Mouse (Mus musculus): ENCODE results near the gene Aspg. TPM values are rescaled to one million over a fixed set of nuclear protein-coding genes. Genes with fewer than 3 reads are reported as not detected.

Aspg gene
- polyA plus RNA-seq, 1 experiment, result 3.2 TPM

GRCm38 (mm10) chr12:112117006-112117405 is 10.5 kb downstream of the Aspg start:
- WGBS, result 55% methylated on average over 5 of the region's 5 CpGs
- TF ChIP-seq CTCF (IDR thresholded peaks at IDR 0.05; ENCODE audit: borderline replicate concordance, insufficient read depth, low read depth, low read length), result no peak
- no peak for TF ChIP-seq POLR2A (IDR thresholded peaks at IDR 0.05; ENCODE audit: borderline replicate concordance, insufficient read depth, low read length)
- Histone ChIP-seq H3K27ac (ENCODE audit: insufficient read depth, low read length) (no peak overlapping the region), H3K27me3 (ENCODE audit: control insufficient read depth, insufficient read depth, low read length) (no peaks in the 10 kb centered on the region), H3K4me1 (ENCODE audit: control insufficient read depth, insufficient read depth, low read length) (peaks cover 10% of the 10 kb centered on the region; the same call in 1 of the 2 replicates), H3K4me3 (replicated peaks; ENCODE audit: insufficient read depth, low read depth, low read length) (no peak overlapping the region)
- DNase-seq, result no peak

- H3K4me1 ChIP-seq (ENCODE audit: control insufficient read depth, insufficient read depth, low read length), result peaks cover 10% of the 10 kb centered on the region; the same call in 1 of the 2 replicates
- no peak for TF ChIP-seq POLR2A (IDR thresholded peaks at IDR 0.05; ENCODE audit: borderline replicate concordance, insufficient read depth, low read length)
- no peak for TF ChIP-seq CTCF (IDR thresholded peaks at IDR 0.05; ENCODE audit: borderline replicate concordance, insufficient read depth, low read depth, low read length)
- 85% methylated on average over 7 of the region's 7 CpGs for WGBS
- H3K27me3 ChIP-seq (ENCODE audit: control insufficient read depth, insufficient read depth, low read length), result no peaks in the 10 kb centered on the region
- no peak for DNase-seq
- H3K27ac ChIP-seq (ENCODE audit: insufficient read depth, low read length), result no peak overlapping the region
- H3K4me3 ChIP-seq (replicated peaks; ENCODE audit: insufficient read depth, low read depth, low read length), result no peak overlapping the region
These were observed 11.2 kb downstream of the Aspg start for GRCm38 (mm10) chr12:112117649-112118048.

- no peaks in the 10 kb centered on the region for H3K27me3 ChIP-seq (ENCODE audit: control insufficient read depth, insufficient read depth, low read length)
- no peak for TF ChIP-seq POLR2A (IDR thresholded peaks at IDR 0.05; ENCODE audit: borderline replicate concordance, insufficient read depth, low read length)
- no peak for TF ChIP-seq CTCF (IDR thresholded peaks at IDR 0.05; ENCODE audit: borderline replicate concordance, insufficient read depth, low read depth, low read length)
- no peak overlapping the region for H3K27ac ChIP-seq (ENCODE audit: insufficient read depth, low read length)
- no peak for DNase-seq
- H3K4me3 ChIP-seq (replicated peaks; ENCODE audit: insufficient read depth, low read depth, low read length), result no peak overlapping the region
- WGBS, result 56% methylated on average over 3 of the region's 3 CpGs
- peaks cover 10% of the 10 kb centered on the region; the same call in 1 of the 2 replicates for H3K4me1 ChIP-seq (ENCODE audit: control insufficient read depth, insufficient read depth, low read length)
These were observed 14.7 kb downstream of the Aspg start for GRCm38 (mm10) chr12:112121188-112121587.

- DNase-seq, result no peak
- 90% methylated on average over 14 of the region's 14 CpGs for WGBS
- H3K27me3 ChIP-seq (ENCODE audit: control insufficient read depth, insufficient read depth, low read length), result peaks cover 6% of the 10 kb centered on the region
- H3K4me1 ChIP-seq (ENCODE audit: control insufficient read depth, insufficient read depth, low read length), result peaks cover 10% of the 10 kb centered on the region; the same call in 1 of the 2 replicates
- H3K4me3 ChIP-seq (replicated peaks; ENCODE audit: insufficient read depth, low read depth, low read length), result no peak overlapping the region
- H3K27ac ChIP-seq (ENCODE audit: insufficient read depth, low read length), result no peak overlapping the region
- TF ChIP-seq CTCF (IDR thresholded peaks at IDR 0.05; ENCODE audit: borderline replicate concordance, insufficient read depth, low read depth, low read length), result no peak
- no peak for TF ChIP-seq POLR2A (IDR thresholded peaks at IDR 0.05; ENCODE audit: borderline replicate concordance, insufficient read depth, low read length)
These were observed 19.4 kb downstream of the Aspg start for GRCm38 (mm10) chr12:112125903-112126302.

- Histone ChIP-seq H3K4me1 (ENCODE audit: control insufficient read depth, insufficient read depth, low read length) (no peaks in the 10 kb centered on the region), H3K4me3 (replicated peaks; ENCODE audit: insufficient read depth, low read depth, low read length) (no peak overlapping the region), H3K27me3 (ENCODE audit: control insufficient read depth, insufficient read depth, low read length) (peaks cover 6% of the 10 kb centered on the region), H3K27ac (ENCODE audit: insufficient read depth, low read length) (no peak overlapping the region)
- DNase-seq, result no peak
- TF ChIP-seq CTCF (IDR thresholded peaks at IDR 0.05; ENCODE audit: borderline replicate concordance, insufficient read depth, low read depth, low read length), result no peak
- TF ChIP-seq POLR2A (IDR thresholded peaks at IDR 0.05; ENCODE audit: borderline replicate concordance, insufficient read depth, low read length), result no peak
- WGBS, result 76% methylated on average over 14 of the region's 14 CpGs
These were observed 20.6 kb downstream of the Aspg start for GRCm38 (mm10) chr12:112126931-112127635.

- Histone ChIP-seq H3K4me1 (ENCODE audit: control insufficient read depth, insufficient read depth, low read length) (no peaks in the 10 kb centered on the region), H3K27ac (ENCODE audit: insufficient read depth, low read length) (no peak overlapping the region), H3K4me3 (replicated peaks; ENCODE audit: insufficient read depth, low read depth, low read length) (no peak overlapping the region), H3K27me3 (ENCODE audit: control insufficient read depth, insufficient read depth, low read length) (peaks cover 6% of the 10 kb centered on the region)
- WGBS, result 81% methylated on average over 4 of the region's 4 CpGs
- TF ChIP-seq POLR2A (IDR thresholded peaks at IDR 0.05; ENCODE audit: borderline replicate concordance, insufficient read depth, low read length) (no peak), CTCF (IDR thresholded peaks at IDR 0.05; ENCODE audit: borderline replicate concordance, insufficient read depth, low read depth, low read length) (no peak)
- DNase-seq, result no peak
These were observed 22.0 kb downstream of the Aspg start for GRCm38 (mm10) chr12:112128526-112128925.

GRCm38 (mm10) chr12:112129300-112129856 is 22.9 kb downstream of the Aspg start:
- Histone ChIP-seq H3K4me1 (ENCODE audit: control insufficient read depth, insufficient read depth, low read length) (no peaks in the 10 kb centered on the region), H3K4me3 (replicated peaks; ENCODE audit: insufficient read depth, low read depth, low read length) (no peak overlapping the region), H3K27ac (ENCODE audit: insufficient read depth, low read length) (no peak overlapping the region), H3K27me3 (ENCODE audit: control insufficient read depth, insufficient read depth, low read length) (peaks cover 6% of the 10 kb centered on the region)
- 87% methylated on average over 6 of the region's 6 CpGs for WGBS
- no peak for TF ChIP-seq CTCF (IDR thresholded peaks at IDR 0.05; ENCODE audit: borderline replicate concordance, insufficient read depth, low read depth, low read length)
- no peak for TF ChIP-seq POLR2A (IDR thresholded peaks at IDR 0.05; ENCODE audit: borderline replicate concordance, insufficient read depth, low read length)
- no peak for DNase-seq
